Mouse (Mus musculus) urinary bladder, postnatal 10 days (tissue): Measurements from ENCODE around the gene Frmd4a.
"Not testable (repeated sequence)": the region's sequence is repeated elsewhere in the genome, so short reads cannot be mapped to it uniquely, and the experiment has no call there.

ENCODE experiments used
- DNase-seq: peaks from one replicate; pipeline ENCODE4 v3.0.0; 2022; ENCODE audit warnings: low spot score

Gene Frmd4a

DNA sequence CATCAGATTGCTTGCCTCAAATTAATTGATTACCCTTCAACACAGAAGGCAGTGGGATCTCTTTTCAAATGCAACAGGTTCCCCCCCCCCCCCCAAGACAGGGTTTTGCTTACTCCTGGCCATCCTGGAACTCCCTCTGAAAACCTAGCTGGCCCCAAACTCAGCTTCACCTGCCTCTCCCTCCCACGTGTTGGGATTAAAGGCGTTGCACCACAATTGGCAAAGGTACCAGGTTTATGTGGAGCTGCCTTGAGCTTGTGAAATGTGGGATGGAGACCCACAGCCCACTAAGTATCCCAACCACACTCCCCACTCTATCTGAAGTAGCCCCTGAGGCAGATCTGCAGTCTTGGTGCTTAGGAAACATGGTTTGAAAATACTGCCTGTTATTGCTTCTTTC, 565.4 kb downstream of the Frmd4a start:
- no peak for DNase-seq

DNA sequence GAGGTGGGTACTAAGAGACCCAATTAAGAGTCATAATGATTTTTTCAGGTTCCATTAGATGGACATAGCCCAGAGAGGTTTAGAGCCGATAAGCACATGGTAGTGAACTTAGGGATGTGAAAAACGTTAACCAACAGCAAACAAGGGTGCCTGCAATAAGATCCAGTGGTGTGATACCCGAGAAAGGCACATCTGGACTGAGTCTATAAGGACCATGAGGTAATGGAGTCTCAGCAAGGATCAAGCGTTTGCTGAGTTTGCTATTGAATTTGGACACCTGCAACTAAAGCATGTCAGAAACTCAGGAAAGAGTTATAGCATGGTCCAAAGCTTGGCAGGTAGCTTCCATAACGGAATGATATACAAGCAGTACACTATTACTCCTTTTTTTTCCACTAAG, 566.7 kb downstream of the Frmd4a start:
- DNase-seq, result no peak

DNA sequence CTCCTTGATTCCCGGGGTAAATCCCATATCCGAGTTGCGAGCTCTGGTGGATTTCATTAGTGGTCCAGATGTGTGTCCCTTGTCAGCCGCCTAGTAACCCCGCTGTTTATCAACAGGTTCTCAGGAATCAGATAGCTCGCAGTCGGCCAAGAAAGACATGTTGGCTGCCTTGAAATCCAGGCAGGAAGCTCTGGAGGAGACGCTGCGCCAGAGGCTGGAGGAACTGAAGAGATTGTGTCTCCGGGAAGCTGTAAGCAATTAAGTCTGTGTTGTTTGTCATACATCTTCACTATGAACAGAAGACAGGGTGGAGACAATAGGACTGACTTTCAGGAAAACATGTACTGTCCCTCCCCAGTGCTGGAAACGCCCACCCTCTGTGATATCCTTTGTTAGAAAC, 568.7 kb downstream of the Frmd4a start:
- no peak for DNase-seq

DNA sequence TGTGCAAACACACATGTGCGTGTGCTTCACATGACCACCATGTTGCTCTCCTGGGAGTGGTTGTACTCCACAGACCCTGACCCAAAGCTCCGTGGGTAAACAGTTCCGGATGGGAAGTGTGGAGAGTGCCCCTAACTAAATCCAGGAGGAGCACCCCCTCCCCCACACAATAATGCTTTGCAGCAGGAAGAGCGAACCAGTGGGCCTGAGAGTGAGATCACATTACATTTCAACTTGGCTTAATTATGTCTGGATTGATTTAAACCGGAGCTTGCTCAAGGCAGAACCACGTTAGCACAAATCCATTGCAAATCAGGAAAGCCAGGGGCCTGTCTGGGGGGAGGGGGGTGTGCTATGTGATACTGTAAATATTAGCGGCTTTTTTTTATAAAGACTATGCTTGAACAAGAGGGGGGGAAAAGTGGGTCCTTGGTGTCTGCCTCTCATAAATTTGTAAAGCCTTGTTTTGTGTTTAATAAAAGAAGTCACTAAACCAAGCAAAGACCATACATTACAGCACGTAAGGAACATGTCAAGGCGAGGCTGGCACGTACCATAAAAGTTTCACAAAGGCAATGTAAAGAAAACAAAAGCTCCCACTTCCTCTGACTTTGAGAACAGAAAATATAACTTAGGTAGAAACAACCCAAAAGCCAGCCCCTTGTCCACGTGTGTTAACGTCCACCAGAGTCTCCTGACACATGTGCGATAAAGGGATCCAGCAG, 570.3 kb downstream of the Frmd4a start:
- no peak for DNase-seq

DNA sequence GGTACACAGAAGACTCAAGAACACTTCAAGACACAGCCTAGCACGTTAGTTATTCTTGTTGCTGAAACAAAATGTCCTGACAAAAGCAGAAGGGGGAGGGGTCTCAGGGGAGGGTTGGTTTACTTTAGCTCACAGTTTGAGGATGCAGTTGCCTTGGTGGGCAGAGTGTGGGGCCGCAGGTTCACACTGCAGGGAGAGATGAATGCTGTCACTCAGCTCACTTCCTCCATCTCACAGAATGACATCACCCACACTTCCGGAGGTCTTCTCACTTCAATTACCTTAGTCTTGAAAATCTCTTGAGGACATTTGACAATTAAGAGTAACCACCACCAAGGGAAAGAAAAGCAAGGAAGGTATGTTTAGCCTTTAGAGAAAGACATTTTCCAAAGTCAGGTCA, 574.1 kb downstream of the Frmd4a start:
- no peak for DNase-seq

DNA sequence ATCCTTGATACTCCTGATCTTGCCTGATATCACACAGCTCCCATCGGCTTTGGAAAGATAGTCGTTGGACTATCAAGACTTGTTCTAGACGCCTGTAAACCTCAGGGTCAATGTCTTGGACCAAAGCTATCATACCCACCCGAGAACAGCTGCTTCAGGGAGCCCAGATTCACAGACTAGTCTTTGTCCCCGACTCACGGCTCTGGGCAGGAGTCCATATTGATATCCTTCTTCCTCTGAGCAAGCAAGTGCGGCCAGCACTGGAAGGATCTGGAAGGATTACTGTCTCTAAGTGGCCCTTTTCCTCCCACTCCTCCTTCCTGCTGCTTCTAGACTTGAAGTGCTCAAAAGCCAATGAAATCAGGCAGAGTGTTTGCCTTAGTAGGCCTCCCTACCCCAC, 575.1 kb downstream of the Frmd4a start:
- DNase-seq, result no peak

DNA sequence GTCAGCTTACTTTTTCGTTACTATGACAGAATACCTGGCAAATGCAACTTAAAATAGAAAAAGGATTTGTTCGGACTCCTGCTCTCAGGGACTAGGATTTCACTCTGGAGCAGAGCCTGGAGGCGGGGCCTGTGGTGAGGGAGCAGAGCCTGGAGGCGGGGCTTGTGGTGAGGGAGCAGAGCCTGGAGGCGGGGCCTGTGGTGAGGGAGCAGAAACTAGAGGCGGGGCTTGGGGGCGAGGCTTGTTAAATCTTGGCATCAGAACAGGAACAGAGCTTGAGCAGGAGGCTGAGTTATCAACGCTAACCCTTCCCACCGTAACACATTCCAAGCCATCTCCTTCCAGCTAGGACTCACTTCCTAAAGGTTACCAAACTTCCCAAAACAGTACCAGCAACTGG, 575.9 kb downstream of the Frmd4a start:
- DNase-seq, result no peak

DNA sequence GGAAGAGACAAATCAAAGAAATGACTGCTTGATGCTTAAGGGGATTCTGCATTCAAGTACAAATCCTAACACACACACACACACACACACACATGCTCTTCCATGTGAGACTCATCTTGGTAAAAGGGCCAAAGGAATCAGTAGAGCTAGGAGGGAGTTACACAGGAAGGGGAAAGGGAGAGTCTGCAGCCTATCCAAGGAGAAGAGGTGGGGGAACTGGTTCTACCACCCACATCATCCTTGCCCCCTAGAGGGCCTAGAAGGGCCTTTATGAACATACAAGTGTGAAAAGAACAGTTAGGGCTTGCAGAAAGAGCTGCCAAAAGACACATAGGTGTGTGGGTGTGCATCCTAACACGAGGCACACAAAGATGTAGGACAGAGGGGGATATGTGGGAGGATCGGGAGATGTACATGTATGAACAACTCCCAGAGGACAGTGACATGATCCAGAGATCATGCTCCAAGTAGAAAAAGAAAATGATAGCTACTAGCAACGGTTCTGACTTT, 576.4 kb downstream of the Frmd4a start:
- no peak for DNase-seq

DNA sequence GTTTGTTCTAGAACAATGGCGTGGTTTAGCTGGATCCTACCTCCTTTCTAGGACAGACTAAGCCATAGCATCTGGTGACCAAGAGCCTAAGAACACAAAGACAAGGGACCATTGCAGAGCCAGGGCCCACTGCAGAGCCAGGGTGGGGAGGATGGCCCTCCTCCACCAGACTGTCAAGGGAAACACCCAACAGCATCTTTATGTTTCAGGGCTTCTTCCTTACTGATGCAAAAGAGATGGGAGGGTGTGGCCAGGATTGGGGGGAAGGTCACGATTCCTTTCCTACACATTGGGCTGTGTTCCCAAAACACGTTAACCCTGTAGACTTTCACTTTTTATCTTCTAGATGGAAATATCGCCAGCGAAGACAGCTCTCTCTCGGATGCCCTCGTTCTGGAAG, 579.5 kb downstream of the Frmd4a start:
- no peak for DNase-seq

DNA sequence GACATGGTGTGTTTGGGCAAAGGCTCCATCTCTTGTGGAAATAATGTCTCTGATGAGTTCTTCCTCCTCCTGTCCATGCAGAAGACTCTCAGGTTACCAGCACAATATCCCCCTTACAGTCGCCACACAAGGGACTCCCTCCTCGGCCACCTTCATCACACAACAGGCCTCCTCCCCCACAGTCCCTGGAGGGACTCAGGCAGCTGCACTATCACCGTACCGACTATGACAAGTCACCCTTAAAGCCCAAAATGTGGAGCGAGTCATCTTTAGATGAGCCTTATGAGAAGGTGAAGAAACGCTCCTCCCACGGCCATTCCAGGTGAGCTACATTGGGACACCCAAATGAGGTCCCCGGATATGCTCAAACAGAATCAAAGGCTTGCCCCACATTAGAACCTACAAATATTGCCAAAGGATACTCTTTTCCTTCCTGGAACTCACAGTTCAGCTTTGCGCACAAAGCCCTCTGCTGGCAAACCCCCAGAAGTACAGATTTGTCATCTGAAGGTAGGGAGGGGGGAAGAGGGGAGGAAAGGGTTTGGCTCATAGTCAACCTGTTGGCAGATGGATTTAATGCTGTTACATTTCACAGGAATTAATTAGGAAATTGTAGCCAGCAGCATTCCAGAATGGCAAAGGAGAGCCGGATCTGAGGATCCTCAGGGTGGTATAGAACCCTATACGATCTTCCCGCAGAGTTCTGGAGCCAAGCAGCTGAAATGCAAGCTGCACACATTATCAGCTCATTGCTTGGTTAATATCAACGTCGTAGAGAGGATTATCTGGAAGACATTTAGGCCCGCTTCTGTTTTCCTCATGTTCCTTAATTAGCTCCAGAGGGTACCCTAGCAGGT, 583.7 kb downstream of the Frmd4a start:
- no peak for DNase-seq

DNA sequence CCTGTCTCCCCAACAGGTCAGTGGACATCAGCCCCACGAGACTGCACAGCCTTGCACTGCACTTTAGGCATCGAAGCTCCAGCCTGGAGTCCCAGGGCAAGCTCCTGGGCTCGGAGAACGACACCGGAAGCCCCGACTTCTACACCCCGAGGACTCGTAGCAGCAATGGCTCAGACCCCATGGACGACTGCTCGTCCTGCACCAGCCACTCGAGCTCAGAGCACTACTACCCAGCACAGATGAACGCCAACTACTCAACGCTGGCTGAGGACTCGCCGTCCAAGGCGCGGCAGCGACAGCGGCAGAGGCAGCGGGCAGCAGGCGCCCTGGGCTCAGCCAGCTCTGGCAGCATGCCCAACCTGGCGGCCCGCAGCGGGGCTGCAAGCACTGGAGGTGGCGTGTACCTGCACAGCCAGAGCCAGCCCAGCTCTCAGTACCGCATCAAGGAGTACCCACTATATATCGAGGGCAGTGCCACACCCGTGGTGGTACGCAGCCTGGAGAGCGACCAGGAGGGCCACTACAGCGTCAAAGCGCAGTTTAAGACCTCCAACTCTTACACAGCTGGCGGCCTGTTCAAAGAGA, 585.9 kb downstream of the Frmd4a start:
- no peak for DNase-seq

DNA sequence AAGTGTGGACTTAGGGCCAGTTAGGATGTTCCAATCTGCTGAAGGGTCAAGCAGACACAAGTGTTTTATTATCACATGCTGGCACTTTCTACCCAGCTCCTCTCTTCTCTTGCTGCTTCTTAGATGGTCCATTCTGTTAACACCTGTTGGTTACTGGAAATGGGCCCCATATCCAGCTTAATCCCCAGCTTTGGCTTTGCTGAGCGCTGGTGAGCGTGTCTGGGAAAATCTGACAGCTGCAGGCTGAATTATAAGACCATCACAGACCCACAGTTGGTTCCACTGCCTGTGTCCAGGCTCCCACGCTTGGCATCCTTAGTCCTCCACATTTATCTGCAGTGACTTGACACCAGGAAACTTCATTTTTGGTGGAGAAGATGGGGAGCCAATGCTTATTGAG, 589.0 kb downstream of the Frmd4a start:
- no peak for DNase-seq

DNA sequence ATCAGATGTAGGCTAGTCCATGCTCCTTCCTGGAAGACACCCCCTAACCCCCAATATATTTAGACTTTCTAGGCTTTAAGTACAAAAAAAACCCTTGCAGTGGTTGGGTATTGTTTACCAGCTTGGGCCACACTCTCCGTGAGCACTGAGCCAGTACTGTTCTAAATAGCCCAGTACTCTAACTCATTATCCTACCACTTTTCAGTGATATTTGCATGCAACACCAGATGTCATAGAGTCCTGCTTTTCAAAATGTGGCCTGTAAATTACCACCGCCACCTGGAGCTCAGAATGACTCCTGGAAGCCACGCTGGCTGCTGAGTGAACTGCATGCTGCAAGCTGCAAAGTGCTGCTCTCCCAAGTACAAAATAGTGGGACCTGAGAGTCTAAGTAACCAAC, 590.7 kb downstream of the Frmd4a start:
- DNase-seq, result no peak

DNA sequence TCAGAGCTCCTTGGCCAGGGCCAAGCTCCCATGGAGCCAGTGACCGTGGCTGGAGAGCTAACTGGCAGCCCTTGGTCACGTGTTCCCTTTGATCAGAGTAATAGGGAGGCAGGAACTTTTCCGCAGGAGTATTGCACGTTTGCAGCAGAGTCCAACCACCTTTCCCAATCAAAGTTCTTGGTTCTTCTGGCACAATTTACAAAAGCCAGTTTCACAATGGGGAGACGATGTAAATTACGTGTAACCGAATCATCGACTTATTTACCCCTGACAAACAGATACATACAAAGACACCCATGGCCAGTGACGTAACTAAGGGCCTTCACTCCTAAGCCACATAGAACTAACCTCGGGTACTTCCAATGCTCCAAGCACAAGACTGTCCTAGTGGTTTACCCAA, 591.9 kb downstream of the Frmd4a start:
- no peak for DNase-seq

DNA sequence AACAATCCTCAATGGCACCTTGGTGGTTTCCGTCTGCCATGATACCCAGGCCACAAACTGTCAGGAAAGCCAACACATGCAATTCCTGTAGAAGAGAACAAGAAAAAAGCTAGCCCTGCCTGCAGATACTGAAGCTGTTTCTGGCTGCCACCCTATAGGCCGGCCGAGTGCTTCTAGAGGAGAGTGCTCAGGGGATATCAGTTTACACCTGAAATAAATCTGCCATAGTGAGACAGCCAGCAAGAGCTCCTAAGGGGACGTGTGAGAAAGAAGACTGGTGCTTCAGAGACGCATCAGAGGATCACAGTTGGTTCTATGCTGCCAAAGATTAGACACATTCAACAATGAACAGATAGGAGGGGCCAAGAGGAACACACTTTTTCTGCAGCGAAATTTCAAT, 593.8 kb downstream of the Frmd4a start:
- DNase-seq, result no peak

DNA sequence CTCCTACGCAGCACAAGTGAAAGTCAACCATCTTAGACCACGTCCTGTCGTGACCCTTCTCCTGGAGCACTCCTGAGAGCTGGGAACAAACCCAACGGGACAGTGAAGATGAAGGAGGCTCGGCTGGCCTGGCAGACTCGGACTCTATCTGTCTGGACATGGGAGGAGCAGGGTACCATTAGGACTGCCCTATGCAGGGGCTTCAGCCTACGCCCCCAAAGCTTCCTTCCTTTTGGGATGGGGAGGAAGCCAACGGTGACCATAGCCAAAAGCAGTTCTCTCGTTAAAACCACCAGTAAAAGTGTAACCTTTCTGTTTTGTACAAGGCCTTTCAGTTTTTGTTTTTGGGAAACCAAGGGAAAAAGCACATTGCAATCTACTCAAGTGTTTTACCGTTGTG, 594.2 kb downstream of the Frmd4a start:
- no peak for DNase-seq

DNA sequence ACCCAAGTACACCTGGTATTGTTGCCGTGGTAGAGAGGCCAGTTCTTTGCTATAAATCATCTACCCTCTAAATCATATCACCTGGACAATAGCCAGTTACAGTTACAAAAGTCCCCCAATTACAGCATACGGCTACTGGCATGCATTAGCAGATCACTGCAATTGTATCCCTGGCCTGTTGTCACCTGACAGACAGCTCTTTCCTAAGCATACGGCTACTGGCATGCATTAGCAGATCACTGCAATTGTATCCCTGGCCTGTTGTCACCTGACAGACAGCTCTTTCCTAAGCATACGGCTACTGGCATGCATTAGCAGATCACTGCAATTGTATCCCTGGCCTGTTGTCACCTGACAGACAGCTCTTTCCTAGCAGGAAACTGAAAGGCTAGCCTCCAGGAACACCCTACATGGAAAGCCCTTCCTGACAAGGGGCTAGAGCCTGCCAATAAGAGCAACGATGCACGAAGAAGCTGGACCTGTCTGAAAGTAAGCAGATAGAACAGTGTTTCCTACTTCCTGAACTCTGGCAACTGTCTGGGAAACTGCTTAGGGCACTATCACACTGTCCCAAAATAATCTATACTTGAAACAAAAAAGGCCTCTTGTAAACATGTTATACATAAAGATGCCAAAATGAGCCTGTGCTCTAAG, 596.9 kb downstream of the Frmd4a start:
- not testable (repeated sequence) for DNase-seq

DNA sequence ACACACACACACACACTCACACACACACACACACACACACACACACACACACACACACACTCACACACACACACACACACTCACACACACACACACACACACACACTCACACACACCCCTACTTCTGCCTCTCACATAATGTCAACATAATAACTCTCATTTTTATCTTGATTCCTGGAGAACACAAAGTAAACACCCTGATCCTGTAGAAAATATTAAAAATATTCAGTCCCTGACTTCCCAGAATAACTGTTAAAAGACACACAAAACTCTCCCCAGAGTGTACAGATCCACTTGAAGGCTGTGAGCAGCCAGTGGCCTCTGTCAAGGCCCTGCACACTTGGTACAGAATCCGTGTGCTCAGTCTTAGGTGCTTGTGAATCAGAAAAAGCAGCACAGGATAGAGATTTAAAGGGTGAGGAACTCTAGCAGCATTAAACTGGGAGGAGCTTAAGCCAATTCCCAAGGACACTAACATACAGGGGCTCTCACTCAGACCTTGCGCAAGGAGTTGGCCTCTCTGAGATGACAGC, 597.6 kb downstream of the Frmd4a start:
- DNase-seq, result no peak

DNA sequence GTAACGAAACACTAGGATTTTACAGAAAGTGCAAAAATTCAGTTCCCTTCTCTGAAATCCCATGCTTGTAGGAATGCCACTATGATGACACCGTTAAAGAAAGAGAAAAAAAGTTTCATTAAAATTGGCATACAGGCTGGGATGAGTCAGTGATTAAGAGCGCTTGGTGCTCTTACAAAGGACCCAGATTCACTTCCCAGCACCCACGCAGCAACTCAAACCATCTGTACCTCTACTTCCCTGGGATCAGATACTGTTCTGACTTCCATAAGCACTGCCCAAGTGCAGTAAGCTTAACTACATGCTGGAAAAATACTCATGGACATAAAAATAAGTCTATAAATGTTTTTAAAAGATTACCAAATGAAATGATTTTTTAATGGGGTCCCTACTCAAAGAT, 599.5 kb downstream of the Frmd4a start:
- DNase-seq, result no peak

DNA sequence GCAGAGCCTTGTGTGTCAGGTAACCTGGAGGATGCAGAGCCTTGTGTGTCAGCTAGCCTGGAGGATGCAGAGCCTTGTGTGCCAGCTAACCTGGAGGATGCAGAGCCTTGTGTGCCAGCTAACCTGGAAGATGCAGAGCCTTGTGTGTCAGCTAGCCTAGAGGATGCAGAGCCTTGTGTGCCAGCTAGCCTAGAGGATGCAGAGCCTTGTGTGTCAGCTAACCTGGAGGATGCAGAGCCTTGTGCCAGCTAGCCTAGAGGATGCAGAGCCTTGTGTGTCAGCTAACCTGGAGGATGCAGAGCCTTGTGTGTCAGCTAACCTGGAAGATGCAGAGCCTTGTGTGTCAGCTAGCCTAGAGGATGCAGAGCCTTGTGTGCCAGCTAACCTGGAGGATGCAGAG, 601.6 kb downstream of the Frmd4a start:
- DNase-seq, result not testable (repeated sequence)

DNA sequence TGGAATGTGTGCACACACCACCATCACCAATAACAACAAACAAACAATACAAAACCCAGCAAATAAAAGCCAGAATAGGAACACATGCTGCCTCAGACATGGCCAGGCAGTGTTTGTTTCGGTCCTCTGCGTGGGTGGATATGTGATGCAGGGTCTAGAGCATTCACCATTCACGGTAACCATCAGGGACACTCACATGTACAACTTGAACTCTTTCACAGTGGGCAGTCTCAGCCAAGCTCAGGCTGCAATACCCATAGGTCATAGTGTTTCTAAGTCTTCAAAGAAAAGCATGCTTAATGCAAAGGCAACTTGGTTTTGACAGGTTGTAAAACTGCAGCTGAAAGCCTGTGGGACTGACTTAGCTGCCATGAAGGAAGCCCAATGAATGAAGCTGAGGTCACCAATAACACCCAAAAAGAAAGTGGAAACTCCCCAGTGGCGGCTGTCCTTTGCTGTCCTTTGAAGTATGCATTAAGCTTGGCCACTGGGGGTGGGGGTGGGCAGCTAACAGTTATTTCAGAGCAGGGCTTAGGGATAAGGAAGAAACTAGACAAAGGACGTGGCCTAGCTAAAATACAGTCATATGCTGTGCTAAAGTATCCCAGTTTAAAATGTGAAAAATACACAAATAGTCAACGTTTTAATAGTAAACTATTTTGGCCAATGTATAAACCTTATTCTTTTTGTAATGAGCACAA, 602.5 kb downstream of the Frmd4a start:
- no peak for DNase-seq
